Mouse (Mus musculus): ENCODE results near the gene Setd6.

Gene Setd6

GRCm38 (mm10) chr8:95715676-95716531, at the start of gene Setd6:
Gene Setd6 (plus strand): TSS chr8:95715881.
- DNase-seq (ENCODE audit: low spot score) = peak; percentile 88

- DNase-seq (ENCODE audit: low spot score) = no peak
These were observed 47.3 kb upstream of the Setd6 start for GRCm38 (mm10) chr8:95668163-95668958.

- no peak for DNase-seq (ENCODE audit: low spot score)
These were observed 45.7 kb upstream of the Setd6 start for GRCm38 (mm10) chr8:95669967-95670366.

GRCm38 (mm10) chr8:95671861-95672260, 43.8 kb upstream of the Setd6 start:
- no peak for DNase-seq (ENCODE audit: low spot score)

GRCm38 (mm10) chr8:95672811-95673210, 42.9 kb upstream of the Setd6 start:
- no peak for DNase-seq (ENCODE audit: low spot score)

- DNase-seq (ENCODE audit: low spot score) = no peak
These were observed 39.0 kb upstream of the Setd6 start, which contains the start of gene Ndrg4 for GRCm38 (mm10) chr8:95676631-95677030. Gene Ndrg4 (plus strand): TSS chr8:95676980.

GRCm38 (mm10) chr8:95677591-95678023, 38.1 kb upstream of the Setd6 start:
- peak; percentile 64 for DNase-seq (ENCODE audit: low spot score)

- peak; percentile 28 for DNase-seq (ENCODE audit: low spot score)
These were observed 37.6 kb upstream of the Setd6 start for GRCm38 (mm10) chr8:95678024-95678611.

- peak; percentile 43 for DNase-seq (ENCODE audit: low spot score)
These were observed 27.5 kb upstream of the Setd6 start for GRCm38 (mm10) chr8:95688073-95688672.

GRCm38 (mm10) chr8:95690929-95691541, 24.6 kb upstream of the Setd6 start:
- DNase-seq (ENCODE audit: low spot score) = no peak

GRCm38 (mm10) chr8:95694631-95695030, 21.1 kb upstream of the Setd6 start:
- DNase-seq (ENCODE audit: low spot score) = no peak

GRCm38 (mm10) chr8:95696661-95697060, 19.0 kb upstream of the Setd6 start:
- DNase-seq (ENCODE audit: low spot score) = no peak

- DNase-seq (ENCODE audit: low spot score) = peak; percentile 66
These were observed 18.6 kb upstream of the Setd6 start for GRCm38 (mm10) chr8:95697128-95697527.

- no peak for DNase-seq (ENCODE audit: low spot score)
These were observed 17.5 kb upstream of the Setd6 start for GRCm38 (mm10) chr8:95698179-95698578.

- DNase-seq (ENCODE audit: low spot score) = no peak
These were observed 15.4 kb upstream of the Setd6 start for GRCm38 (mm10) chr8:95700282-95700681.

GRCm38 (mm10) chr8:95701809-95702208, 13.9 kb upstream of the Setd6 start:
- DNase-seq (ENCODE audit: low spot score) = no peak

- DNase-seq (ENCODE audit: low spot score) = peak; percentile 82
These were observed 12.9 kb upstream of the Setd6 start for GRCm38 (mm10) chr8:95702480-95703446.

- no peak for DNase-seq (ENCODE audit: low spot score)
These were observed 12.0 kb upstream of the Setd6 start for GRCm38 (mm10) chr8:95703461-95704260.

GRCm38 (mm10) chr8:95704538-95704937, 11.1 kb upstream of the Setd6 start:
- no peak for DNase-seq (ENCODE audit: low spot score)

- DNase-seq (ENCODE audit: low spot score) = no peak
These were observed 6.1 kb upstream of the Setd6 start for GRCm38 (mm10) chr8:95709579-95709978.
